In genomic region chr16:49980178-49980646, GRCm38 (mm10) we compare ENCODE assay signal across 7 mouse cellular contexts.
DNase-seq lines count a peak whose midpoint lies in the region; ATAC-seq and TF ChIP-seq lines count a peak whose summit lies in the region.

No protein-coding gene starts in this region.

- H3K27ac ChIP-seq in midbrain, embryonic 13.5 days: no peak overlapping the region; the same call in 1 of the 2 replicates
- no peak overlapping the region for H3K27ac ChIP-seq in thymus, adult 2 months (ENCODE audit: control insufficient read depth, insufficient read depth, low read length)

- intact Hi-C loops in gastrocnemius, postnatal 14 days (cut with DNase I; ENCODE audit: low total_unique reads): no loop called here
- intact Hi-C loops in heart, postnatal 25 days (cut with DNase I): no loop called here

- TF ChIP-seq CTCF in thymus, adult 2 months (IDR thresholded peaks at IDR 0.05; ENCODE audit: borderline replicate concordance, control insufficient read depth, extremely low read depth, insufficient read depth, low read length, poor library complexity): no peak

- no peaks in the 10 kb centered on the region for H3K9me3 ChIP-seq in midbrain, embryonic 13.5 days

- no peak overlapping the region for H3K4me2 ChIP-seq in midbrain, embryonic 13.5 days (replicated peaks)

- peak; percentile 96 for ATAC-seq in cerebellum, adult (ENCODE audit: insufficient number of reproducible peaks, low FRiP score, low TSS enrichment)
- 0 out of 2 replicates have a peak, but pooled peaks have one; percentile 48 for ATAC-seq in midbrain, embryonic 13.5 days

- peak; percentile 52 for DNase-seq in ZHBTc4 (ENCODE audit: low read depth, low spot score)
- peak; percentile 38 for DNase-seq in gastrocnemius, postnatal 14 days
- no peak for DNase-seq in thymus, postnatal 14 days
- DNase-seq in heart, postnatal 25 days (ENCODE audit: low spot score): no peak
- no peak for DNase-seq in thymus, adult 2 months

- WGBS in midbrain, embryonic 13.5 days: 38% methylated on average over 10 of the region's 10 CpGs
- 93% methylated on average over 10 of the region's 10 CpGs for WGBS in thymus, adult 2 months

- H3K4me3 ChIP-seq in midbrain, embryonic 13.5 days (replicated peaks): no peak overlapping the region
- H3K4me3 ChIP-seq in thymus, adult 2 months (ENCODE audit: control insufficient read depth, insufficient read depth, low read length): no peak overlapping the region

- no peak for TF ChIP-seq POLR2A in thymus, adult 2 months (IDR thresholded peaks at IDR 0.05; ENCODE audit: control insufficient read depth, extremely low read depth, insufficient read depth, low read length, poor library complexity)

- H3K4me1 ChIP-seq in midbrain, embryonic 13.5 days (replicated peaks): peaks cover 6% of the 10 kb centered on the region
- H3K4me1 ChIP-seq in thymus, adult 2 months (replicated peaks; ENCODE audit: control insufficient read depth, insufficient read depth, low read length): no peaks in the 10 kb centered on the region

- H3K27me3 ChIP-seq in midbrain, embryonic 13.5 days: no peaks in the 10 kb centered on the region
- H3K27me3 ChIP-seq in thymus, adult 2 months (ENCODE audit: control insufficient read depth, insufficient read depth, low read length): no peaks in the 10 kb centered on the region

- no peaks in the 10 kb centered on the region for H3K36me3 ChIP-seq in midbrain, embryonic 13.5 days
- no peaks in the 10 kb centered on the region for H3K36me3 ChIP-seq in thymus, adult 2 months (ENCODE audit: control insufficient read depth, insufficient read depth, low read length)

- H3K9ac ChIP-seq in midbrain, embryonic 13.5 days (replicated peaks): no peak overlapping the region

Comparison
In these comparisons a context has a peak if more than half of its experiments do, and no peak if none do; other contexts are left out.
1. DNase-seq: peak in ZHBTc4 (single experiment) and gastrocnemius, postnatal 14 days (single experiment); none in thymus, postnatal 14 days (single experiment), heart, postnatal 25 days (single experiment) and thymus, adult 2 months (single experiment).